Mouse (Mus musculus) splenic B cell, adult 2 months (primary cell): Measurements from ENCODE around the gene Lrrc45.
"Not testable (repeated sequence)": the region's sequence is repeated elsewhere in the genome, so short reads cannot be mapped to it uniquely, and the experiment has no call there.

Experiments used
- DNase-seq: peaks from one replicate; pipeline ENCODE4 v3.0.0-alpha.2; 2011; ENCODE audit warnings: low read depth, low spot score
- H3K27me3 ChIP-seq: 2 replicates; pipeline ENCODE4 v1.6.1; 2012; ENCODE audit warnings: mild to moderate bottlenecking, low read length, moderate library complexity, mixed read lengths; ENCODE audit not compliant: control insufficient read depth, poor library complexity, insufficient read depth, severe bottlenecking
- H3K36me3 ChIP-seq: 2 replicates; pipeline ENCODE4 v1.6.1; 2012; ENCODE audit warnings: mild to moderate bottlenecking, low read length, moderate library complexity, mixed read lengths; ENCODE audit not compliant: control insufficient read depth, poor library complexity, insufficient read depth, severe bottlenecking

Gene Lrrc45

GRCm38 (mm10) chr11:120713580-120714518 lies at the start of gene Lrrc45, which contains the start of gene Cenpx:
Lrrc45 (plus strand) TSS chr11:120713925.
Cenpx (minus strand) TSS chr11:120713738.
- H3K36me3 ChIP-seq, result peaks cover 3% of the 10 kb centered on the region
- no peaks in the 10 kb centered on the region for H3K27me3 ChIP-seq
- DNase-seq, result peak; percentile 97

- no peaks in the 10 kb centered on the region; the same call in 1 of the 2 replicates for H3K27me3 ChIP-seq
- DNase-seq, result no peak
- H3K36me3 ChIP-seq, result no peaks in the 10 kb centered on the region
These were observed 48.3 kb upstream of the Lrrc45 start for GRCm38 (mm10) chr11:120665406-120665805.

DNA sequence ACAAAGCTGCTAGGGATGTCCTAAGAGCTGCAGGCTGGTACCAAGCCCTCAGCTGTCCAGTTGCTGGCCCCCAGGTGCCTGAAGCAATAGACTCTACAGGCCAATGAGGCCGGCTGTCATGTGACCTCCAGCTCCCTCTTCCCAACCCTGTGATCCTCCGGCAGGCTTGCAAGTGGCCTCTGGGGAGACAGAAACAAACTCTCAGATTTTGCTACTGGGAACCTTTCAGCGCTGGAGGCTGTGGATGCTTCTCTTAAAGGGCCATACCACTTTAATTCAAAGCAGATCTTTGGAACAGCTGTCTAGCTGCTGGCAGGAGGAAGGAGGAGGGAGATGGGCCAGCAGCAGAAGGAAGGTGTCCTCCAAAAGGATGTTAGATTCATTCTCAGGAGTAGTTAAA lies 47.1 kb upstream of the Lrrc45 start:
- H3K27me3 ChIP-seq, result no peaks in the 10 kb centered on the region; the same call in 1 of the 2 replicates
- H3K36me3 ChIP-seq, result no peaks in the 10 kb centered on the region
- DNase-seq, result no peak

DNA sequence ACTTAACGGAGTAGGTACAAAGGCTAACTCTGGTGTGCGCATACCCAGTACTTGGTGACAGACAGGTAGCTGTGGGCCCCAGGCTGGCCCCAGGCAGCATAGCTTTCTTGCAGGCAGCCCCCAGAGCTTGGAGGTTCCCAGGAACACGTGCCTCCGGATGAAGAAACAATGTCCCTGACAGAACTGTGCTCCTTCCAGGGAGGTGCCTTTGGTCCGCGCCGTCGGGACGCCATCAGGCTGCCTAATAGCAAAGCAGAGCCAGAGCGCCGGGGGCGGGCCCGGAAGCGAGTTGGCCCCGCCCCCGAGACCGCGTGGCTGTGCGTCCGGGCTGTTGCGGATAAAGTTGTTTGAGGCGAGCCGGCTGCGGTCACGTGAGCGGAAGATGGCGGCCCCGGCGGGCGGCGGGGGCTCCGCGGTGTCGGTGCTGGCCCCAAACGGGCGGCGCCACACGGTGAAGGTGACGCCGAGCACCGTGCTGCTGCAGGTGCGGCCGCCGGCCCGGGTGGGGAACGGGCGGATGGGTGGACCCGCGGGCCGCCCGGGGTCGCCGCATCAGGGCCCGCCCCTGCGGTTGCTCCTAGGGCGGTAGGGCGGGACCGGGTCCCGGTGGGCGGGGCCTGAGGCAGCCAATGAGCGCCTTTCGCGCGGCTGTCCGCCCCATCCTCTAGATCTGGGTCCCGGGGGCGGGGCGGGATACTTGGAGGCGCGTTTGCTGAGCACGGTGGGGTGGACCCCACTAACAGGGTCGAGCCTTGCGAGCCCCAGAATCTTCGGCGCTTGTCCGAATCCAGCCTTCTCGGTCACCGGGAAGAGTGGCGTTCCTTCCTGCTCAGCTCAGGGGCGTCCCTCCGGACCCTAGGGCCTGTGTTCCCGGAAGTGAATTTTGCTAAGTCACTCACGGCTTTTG lies 40.8 kb upstream of the Lrrc45 start, which contains the start of gene Aspscr1:
Aspscr1 (plus strand) TSS at position 287 of the 907 bp plus-strand sequence.
- Histone ChIP-seq H3K36me3 (no peaks in the 10 kb centered on the region), H3K27me3 (no peaks in the 10 kb centered on the region)
- peak; percentile 96 for DNase-seq

GRCm38 (mm10) chr11:120673594-120674122 lies 40.1 kb upstream of the Lrrc45 start:
- no peak for DNase-seq
- Histone ChIP-seq H3K27me3 (no peaks in the 10 kb centered on the region), H3K36me3 (no peaks in the 10 kb centered on the region)

- DNase-seq, H3K27me3 ChIP-seq, H3K36me3 ChIP-seq: not testable (repeated sequence)
These were observed 37.9 kb upstream of the Lrrc45 start for GRCm38 (mm10) chr11:120675875-120676274.

DNA sequence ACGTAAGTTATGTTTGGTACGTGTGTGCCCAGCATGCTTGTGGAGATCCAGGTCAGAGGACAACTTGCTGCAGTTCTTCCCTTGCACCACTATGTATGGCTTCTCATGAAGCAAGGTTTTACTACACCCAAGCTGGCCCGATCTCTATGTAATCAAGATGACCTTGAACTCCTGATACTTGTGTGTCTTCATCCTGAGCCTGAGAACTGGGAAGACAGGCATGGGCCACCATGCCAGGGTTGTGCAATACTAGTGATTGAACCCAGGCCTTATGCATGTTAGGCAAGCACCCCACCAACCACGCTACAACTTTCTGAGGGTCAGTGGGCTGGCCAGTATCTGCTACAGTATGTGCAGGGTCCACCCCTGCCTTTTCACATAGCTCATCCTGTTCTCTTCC lies 36.8 kb upstream of the Lrrc45 start:
- H3K36me3 ChIP-seq, result no peaks in the 10 kb centered on the region; the same call in 1 of the 2 replicates
- DNase-seq, result no peak
- no peaks in the 10 kb centered on the region for H3K27me3 ChIP-seq

GRCm38 (mm10) chr11:120679909-120680308 lies 33.8 kb upstream of the Lrrc45 start:
- peak; percentile 65 for DNase-seq
- no peaks in the 10 kb centered on the region for H3K27me3 ChIP-seq
- no peaks in the 10 kb centered on the region; the same call in 1 of the 2 replicates for H3K36me3 ChIP-seq

DNA sequence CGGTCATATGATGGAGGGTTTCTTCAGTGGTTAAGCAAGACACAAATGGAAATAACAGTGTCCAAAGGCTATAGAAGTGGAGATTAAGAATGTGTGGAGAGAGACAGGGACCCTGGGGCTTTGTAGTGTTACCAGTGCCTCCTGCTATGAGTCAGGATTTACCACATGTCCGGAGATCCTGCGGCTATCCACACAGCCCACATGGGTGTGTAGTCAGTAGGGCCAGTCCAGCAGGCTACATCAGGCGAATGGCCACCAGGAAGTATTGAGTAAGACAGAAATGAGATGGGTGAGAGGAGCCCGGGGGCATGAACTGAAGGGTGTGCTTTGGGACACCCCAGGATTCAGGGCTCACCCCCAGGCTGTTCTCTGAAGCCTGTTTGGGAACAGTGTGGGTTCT lies 31.0 kb upstream of the Lrrc45 start:
- Histone ChIP-seq H3K27me3 (no peaks in the 10 kb centered on the region), H3K36me3 (peaks cover 5% of the 10 kb centered on the region; the same call in 1 of the 2 replicates)
- no peak for DNase-seq

DNA sequence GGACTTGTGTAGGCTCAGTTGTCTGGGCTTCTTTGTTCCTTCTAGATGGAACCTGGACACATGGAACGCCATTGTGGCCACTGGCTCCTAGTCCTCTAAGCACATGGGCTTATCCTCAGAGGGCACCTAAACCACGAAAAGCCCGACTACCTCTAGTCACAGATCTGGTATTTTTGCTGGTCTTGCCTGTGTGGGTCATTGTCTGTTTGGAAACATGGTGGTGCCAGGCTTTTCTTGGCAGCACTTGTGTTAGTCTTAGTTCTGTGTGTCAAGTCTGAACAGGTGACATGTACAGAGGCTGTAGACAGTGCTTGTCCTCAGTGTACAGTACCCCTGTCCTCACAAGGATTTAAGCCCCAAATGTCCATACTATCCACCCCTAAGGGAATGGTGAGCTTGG lies 30.2 kb upstream of the Lrrc45 start:
- Histone ChIP-seq H3K27me3 (no peaks in the 10 kb centered on the region), H3K36me3 (peaks cover 5% of the 10 kb centered on the region; the same call in 1 of the 2 replicates)
- no peak for DNase-seq

DNA sequence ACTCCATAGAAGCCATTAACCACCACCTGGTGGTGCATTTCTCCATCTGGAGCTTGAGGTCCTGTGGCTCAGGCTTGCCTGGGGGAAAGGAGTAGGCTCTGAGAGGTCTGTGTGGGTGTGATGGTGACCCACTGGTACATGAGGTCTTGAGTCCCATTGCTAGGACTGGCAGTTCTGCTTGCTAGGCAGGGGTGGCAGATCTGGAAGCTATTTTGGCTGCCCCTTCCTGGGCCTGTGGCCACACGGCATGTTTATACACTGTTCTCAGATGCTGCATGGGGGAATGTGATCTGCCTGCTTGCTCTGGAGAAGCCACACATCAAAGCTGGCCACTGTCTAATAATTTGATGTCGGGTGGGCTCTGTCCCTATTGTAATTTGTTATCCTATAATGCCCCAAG lies 29.6 kb upstream of the Lrrc45 start:
- Histone ChIP-seq H3K36me3 (peaks cover 5% of the 10 kb centered on the region; the same call in 1 of the 2 replicates), H3K27me3 (no peaks in the 10 kb centered on the region)

DNA sequence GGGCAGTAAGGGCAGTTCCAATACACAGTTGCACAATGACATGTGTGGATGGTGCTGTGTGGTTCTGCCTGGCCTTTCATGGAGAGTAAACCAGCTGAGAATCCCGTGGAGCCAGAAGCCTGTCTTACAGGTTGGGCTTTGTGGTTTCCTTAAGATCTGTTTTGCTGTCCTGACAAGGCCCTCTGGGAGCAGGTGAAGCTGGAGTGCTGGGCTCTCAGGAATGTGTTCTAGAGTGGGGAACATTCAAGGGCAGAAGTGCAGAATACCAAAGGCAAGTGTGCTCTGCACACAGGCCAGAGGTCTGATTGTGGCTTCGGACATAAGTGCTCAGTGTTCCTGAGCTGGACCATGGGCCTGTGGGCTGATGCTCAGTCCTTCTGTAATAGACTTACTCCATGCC lies 29.1 kb upstream of the Lrrc45 start:
- H3K36me3 ChIP-seq, result peaks cover 5% of the 10 kb centered on the region; the same call in 1 of the 2 replicates
- no peaks in the 10 kb centered on the region for H3K27me3 ChIP-seq
- no peak for DNase-seq

More for the DNA sequence above, 29.6 kb upstream of the Lrrc45 start:
- no peak for DNase-seq

GRCm38 (mm10) chr11:120686650-120687272 lies 27.0 kb upstream of the Lrrc45 start:
- H3K27me3 ChIP-seq, result no peaks in the 10 kb centered on the region

GRCm38 (mm10) chr11:120689365-120689764 lies 24.4 kb upstream of the Lrrc45 start:
- Histone ChIP-seq H3K36me3 (peaks cover 8% of the 10 kb centered on the region), H3K27me3 (no peaks in the 10 kb centered on the region)
- no peak for DNase-seq

More at GRCm38 (mm10) chr11:120686650-120687272, 27.0 kb upstream of the Lrrc45 start:
- peaks cover 7% of the 10 kb centered on the region for H3K36me3 ChIP-seq
- DNase-seq, result no peak
